Mouse (Mus musculus) midbrain, embryonic 16.5 days (tissue): Measurements from ENCODE around the gene Nans. TPM values are rescaled to one million over a fixed set of nuclear protein-coding genes. Genes with fewer than 3 reads are reported as not detected.

Experiments
- ATAC-seq: fragments of 200-750 bp; cut with Nextera tagmentation; 2 replicates; pipeline ENCODE4 v1.8.0; 2017; ENCODE audit warnings: moderate TSS enrichment
- H3K27ac ChIP-seq: fragments of 300-500 bp; sonication (generic); 2 replicates; pipeline ENCODE4 v1.5.1; 2014; ENCODE audit warnings: mild to moderate bottlenecking, low read length, mixed read lengths
- H3K27me3 ChIP-seq: fragments of 300-500 bp; sonication (generic); 2 replicates; pipeline ENCODE4 v1.6.1; 2014; ENCODE audit warnings: low read depth, low read length, mixed read lengths; ENCODE audit not compliant: control insufficient read depth, insufficient read depth
- H3K36me3 ChIP-seq: fragments of 300-500 bp; sonication (generic); 2 replicates; pipeline ENCODE4 v1.6.1; 2014; ENCODE audit warnings: mild to moderate bottlenecking, low read length, moderate library complexity, mixed read lengths; ENCODE audit not compliant: control insufficient read depth, insufficient read depth
- H3K4me1 ChIP-seq: fragments of 300-500 bp; sonication (generic); 2 replicates; pipeline ENCODE4 v1.6.1; 2014; ENCODE audit warnings: mild to moderate bottlenecking, low read length, mixed read lengths; ENCODE audit not compliant: control insufficient read depth, insufficient read depth
- H3K4me2 ChIP-seq: fragments of 300-500 bp; sonication (generic); 2 replicates; pipeline ENCODE4 v1.6.1; 2014; ENCODE audit warnings: mild to moderate bottlenecking, low read length, mixed read lengths
- H3K4me3 ChIP-seq: fragments of 300-500 bp; sonication (generic); 2 replicates; pipeline ENCODE4 v1.5.1; 2014; ENCODE audit warnings: low read depth, mild to moderate bottlenecking, low read length, moderate library complexity, mixed read lengths
- H3K9ac ChIP-seq: fragments of 300-500 bp; sonication (generic); 2 replicates; pipeline ENCODE4 v1.6.1; 2014; ENCODE audit warnings: low read depth, low read length, mixed read lengths
- H3K9me3 ChIP-seq: fragments of 300-500 bp; sonication (generic); replicated peaks from 2 replicates; pipeline ENCODE4 v1.6.1; 2014; ENCODE audit warnings: mild to moderate bottlenecking, low read length, mixed read lengths; ENCODE audit not compliant: control insufficient read depth, poor library complexity, severe bottlenecking
- WGBS: fragments of 180-500 bp; shearing (Covaris S2); extraction: QIAGEN DNeasy Blood & Tissue Kit; methylation state at CpG from one replicate; pipeline ENCODE4 v1.1.7; 2014; 5-methylcytosine and 5-hydroxymethylcytosine counted together
- polyA plus RNA-seq: library from polyadenylated mRNA; unstranded; fragments of >200 nt; fragmentation: Nextera tagmentation; extraction: Ambion mirVana; gene quantifications from 2 replicates; pipeline ENCODE4 v1.2.1, GENCODE M21; 2015

The Nans gene
- polyA plus RNA-seq, 1 experiment from 2014 or later: 66.9 TPM

- Histone ChIP-seq H3K9ac (peak overlapping the region; percentile 94), H3K27me3 (no peaks in the 10 kb centered on the region), H3K4me1 (peaks cover 13% of the 10 kb centered on the region), H3K4me2 (peak overlapping the region; percentile 86), H3K9me3 (no peaks in the 10 kb centered on the region), H3K27ac (peak overlapping the region; percentile 95), H3K4me3 (peak overlapping the region; percentile 86), H3K36me3 (no peaks in the 10 kb centered on the region)
- 0% methylated on average over 73 of the region's 111 CpGs for WGBS
- peak; percentile 69 for ATAC-seq
Observed at GRCm38 (mm10) chr4:46451758-46452480, 37.1 kb upstream of the Nans start.

GRCm38 (mm10) chr4:46452481-46452850, 36.6 kb upstream of the Nans start:
- peak overlapping the region; percentile 94 for H3K9ac ChIP-seq
- no peaks in the 10 kb centered on the region for H3K9me3 ChIP-seq
- peak overlapping the region; percentile 86 for H3K4me3 ChIP-seq
- H3K36me3 ChIP-seq: no peaks in the 10 kb centered on the region
- under 1% methylated on average over 19 of the region's 19 CpGs for WGBS
- peaks cover 13% of the 10 kb centered on the region for H3K4me1 ChIP-seq
- peak overlapping the region; percentile 95 for H3K27ac ChIP-seq
- H3K27me3 ChIP-seq: no peaks in the 10 kb centered on the region
- peak overlapping the region; percentile 86 for H3K4me2 ChIP-seq
- no peak for ATAC-seq

DNA sequence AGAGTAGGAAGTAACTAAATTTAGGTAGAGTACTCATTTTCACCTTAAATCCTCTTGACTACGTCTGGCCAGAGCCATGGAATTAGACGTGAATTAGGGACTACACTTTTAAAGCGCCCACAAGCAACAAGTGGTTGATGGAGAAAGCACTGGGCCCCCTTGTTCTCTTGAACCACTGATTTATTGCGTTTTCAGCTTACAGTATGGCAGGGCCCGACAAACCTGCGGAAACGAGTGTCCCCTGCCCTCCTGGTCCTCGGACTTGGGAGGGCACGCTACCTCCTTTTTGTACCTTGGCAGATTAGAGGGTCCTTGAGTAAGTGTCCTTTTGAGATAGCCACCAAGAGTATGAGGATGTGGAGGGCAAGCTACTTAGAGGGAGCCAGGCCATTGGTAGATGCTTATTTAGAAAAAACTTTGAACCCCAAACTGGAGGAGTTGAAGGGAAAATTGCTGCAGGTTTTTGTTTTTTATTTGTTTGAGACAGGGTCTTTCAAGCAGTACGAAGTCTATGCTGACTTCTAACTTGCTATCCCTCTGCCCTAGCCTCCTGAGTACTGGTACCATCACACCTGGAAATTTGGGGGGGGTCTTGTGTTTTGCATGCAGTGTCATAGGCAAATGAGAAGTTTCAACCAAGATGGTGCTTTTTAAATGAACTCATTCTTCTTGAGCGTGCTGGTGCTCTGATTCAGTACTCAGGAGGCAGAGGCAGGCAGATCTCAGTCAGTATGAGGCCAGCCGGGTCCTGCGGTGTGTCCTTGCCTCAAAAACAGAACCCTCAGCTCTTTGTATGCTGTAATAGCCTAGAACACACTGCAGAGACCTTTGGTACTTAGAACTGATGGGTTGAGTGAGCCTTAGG, 36.0 kb upstream of the Nans start:
- peak overlapping the region; percentile 86 for H3K4me3 ChIP-seq
- H3K27ac ChIP-seq: peak overlapping the region; percentile 95
- H3K9me3 ChIP-seq: no peaks in the 10 kb centered on the region
- H3K27me3 ChIP-seq: no peaks in the 10 kb centered on the region
- H3K9ac ChIP-seq: peak overlapping the region; percentile 94
- no peaks in the 10 kb centered on the region for H3K36me3 ChIP-seq
- WGBS: 38% methylated on average over 13 of the region's 13 CpGs
- H3K4me2 ChIP-seq: peak overlapping the region; percentile 86
- peaks cover 13% of the 10 kb centered on the region for H3K4me1 ChIP-seq
- no peak for ATAC-seq

GRCm38 (mm10) chr4:46454097-46454864, 34.8 kb upstream of the Nans start:
- Histone ChIP-seq H3K4me2 (no peak overlapping the region), H3K27me3 (no peaks in the 10 kb centered on the region), H3K36me3 (no peaks in the 10 kb centered on the region), H3K4me3 (no peak overlapping the region), H3K9me3 (no peaks in the 10 kb centered on the region), H3K9ac (0 out of 2 replicates have a peak overlapping the region, but pooled peaks have one; percentile 30), H3K27ac (no peak overlapping the region), H3K4me1 (peaks cover 13% of the 10 kb centered on the region)
- 87% methylated on average over 5 of the region's 5 CpGs for WGBS
- no peak for ATAC-seq

GRCm38 (mm10) chr4:46456762-46457161, 32.3 kb upstream of the Nans start:
- Histone ChIP-seq H3K4me2 (no peak overlapping the region), H3K9ac (no peak overlapping the region), H3K27me3 (no peaks in the 10 kb centered on the region), H3K4me3 (no peak overlapping the region), H3K36me3 (no peaks in the 10 kb centered on the region; the same call in 1 of the 2 replicates), H3K4me1 (peaks cover 9% of the 10 kb centered on the region), H3K9me3 (no peaks in the 10 kb centered on the region), H3K27ac (no peak overlapping the region)
- ATAC-seq: no peak
- WGBS: 94% methylated on average over 4 of the region's 4 CpGs

DNA sequence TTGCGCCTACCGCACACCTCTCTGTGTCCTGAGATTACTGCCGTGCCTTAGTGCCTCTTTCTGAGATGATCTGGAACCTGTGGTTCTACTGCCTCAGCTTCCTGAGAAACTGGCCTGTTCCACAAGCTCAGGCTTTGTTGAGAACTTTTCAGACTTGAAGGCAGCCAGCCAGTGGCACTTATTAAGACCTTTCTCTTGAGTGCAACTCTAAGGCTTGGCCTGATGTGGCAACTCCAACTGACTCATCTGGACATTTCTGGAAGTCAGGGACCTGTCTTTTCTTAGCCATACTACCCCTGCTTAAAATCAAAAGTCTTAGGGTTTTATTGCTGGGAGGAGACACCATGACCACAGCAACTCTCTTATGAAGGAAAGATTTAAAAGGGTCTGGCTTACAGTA, 31.9 kb upstream of the Nans start:
- no peak for ATAC-seq
- H3K27me3 ChIP-seq: no peaks in the 10 kb centered on the region
- H3K27ac ChIP-seq: no peak overlapping the region
- H3K4me1 ChIP-seq: peaks cover 9% of the 10 kb centered on the region
- 95% methylated on average over 3 of the region's 3 CpGs for WGBS
- H3K9ac ChIP-seq: no peak overlapping the region
- no peaks in the 10 kb centered on the region; the same call in 1 of the 2 replicates for H3K36me3 ChIP-seq
- no peaks in the 10 kb centered on the region for H3K9me3 ChIP-seq
- H3K4me3 ChIP-seq: no peak overlapping the region
- H3K4me2 ChIP-seq: no peak overlapping the region

DNA sequence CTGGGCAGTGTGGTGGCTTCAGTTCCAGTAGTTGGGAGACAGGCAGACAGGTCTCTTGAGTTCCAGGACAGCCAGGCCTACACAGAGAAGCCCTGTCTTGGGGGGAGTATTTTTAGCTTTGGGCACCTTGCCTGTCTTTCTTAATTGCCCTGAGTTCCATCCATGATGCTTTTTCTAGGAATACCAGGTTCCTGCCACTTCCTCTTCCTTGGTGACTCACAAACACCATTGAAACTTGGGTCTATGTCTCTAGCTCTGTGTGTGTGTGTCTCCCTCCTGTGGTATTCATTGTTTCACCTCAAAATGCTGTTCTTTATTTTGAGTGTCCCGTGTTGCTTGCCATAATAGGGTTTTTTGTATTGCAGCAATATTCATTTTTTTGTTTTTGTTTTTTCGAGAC, 30.6 kb upstream of the Nans start:
- 92% methylated on average over 2 of the region's 2 CpGs for WGBS
- H3K27ac ChIP-seq: no peak overlapping the region
- peaks cover under 1% of the 10 kb centered on the region; the same call in 1 of the 2 replicates for H3K4me1 ChIP-seq
- H3K9me3 ChIP-seq: no peaks in the 10 kb centered on the region
- no peak overlapping the region for H3K4me3 ChIP-seq
- no peak overlapping the region for H3K9ac ChIP-seq
- H3K27me3 ChIP-seq: no peaks in the 10 kb centered on the region
- no peaks in the 10 kb centered on the region; the same call in 1 of the 2 replicates for H3K36me3 ChIP-seq
- no peak for ATAC-seq
- no peak overlapping the region for H3K4me2 ChIP-seq

- Histone ChIP-seq H3K4me1 (no peaks in the 10 kb centered on the region), H3K36me3 (peaks cover 6% of the 10 kb centered on the region; the same call in 1 of the 2 replicates), H3K9ac (no peak overlapping the region), H3K4me3 (no peak overlapping the region), H3K4me2 (no peak overlapping the region), H3K27me3 (no peaks in the 10 kb centered on the region), H3K9me3 (no peaks in the 10 kb centered on the region), H3K27ac (no peak overlapping the region)
- whole genome bisulfite sequencing: 85% methylated on average over 7 of the region's 7 CpGs
- ATAC-seq: no peak
Observed at GRCm38 (mm10) chr4:46463130-46463830, 25.8 kb upstream of the Nans start.
